Mouse (Mus musculus) midbrain, postnatal 0 days (tissue): ENCODE results near the gene Unc13d. TPM values are rescaled to one million over a fixed set of nuclear protein-coding genes. Genes with fewer than 3 reads are reported as not detected.
A peak's percentile ranks its signal among the peaks of the same experiment; 100 is the strongest.

Source experiments
- ATAC-seq: fragments of 200-750 bp; cut with Nextera tagmentation; 2 replicates; pipeline ENCODE4 v1.8.0; 2017; ENCODE audit warnings: moderate number of reproducible peaks, mild to moderate bottlenecking, moderate TSS enrichment, moderate library complexity; ENCODE audit not compliant: low FRiP score
- DNase-seq: peaks from one replicate; pipeline ENCODE4 v3.0.0-alpha.2; 2015; ENCODE audit warnings: low spot score
- H3K27ac ChIP-seq: fragments of 300-500 bp; sonication (generic); 2 replicates; pipeline ENCODE4 v1.5.1; 2014; ENCODE audit warnings: low read depth, mild to moderate bottlenecking, low read length, mixed read lengths
- H3K27me3 ChIP-seq: fragments of 300-500 bp; sonication (generic); 2 replicates; pipeline ENCODE4 v1.6.1; 2014; ENCODE audit warnings: low read length, control low read depth, mixed read lengths; ENCODE audit not compliant: insufficient read depth
- H3K36me3 ChIP-seq: fragments of 300-500 bp; sonication (generic); 2 replicates; pipeline ENCODE4 v1.6.1; 2014; ENCODE audit warnings: low read length, control low read depth, mixed read lengths; ENCODE audit not compliant: insufficient read depth
- H3K4me1 ChIP-seq: fragments of 300-500 bp; sonication (generic); 2 replicates; pipeline ENCODE4 v1.6.1; 2014; ENCODE audit warnings: mild to moderate bottlenecking, control low read depth, antibody characterized with exemption, low read length, mixed read lengths; ENCODE audit not compliant: insufficient read depth
- H3K4me2 ChIP-seq: fragments of 300-500 bp; sonication (generic); 2 replicates; pipeline ENCODE4 v1.6.1; 2014; ENCODE audit warnings: low read depth, mild to moderate bottlenecking, low read length, mixed read lengths; ENCODE audit not compliant: poor library complexity, severe bottlenecking
- H3K4me3 ChIP-seq: fragments of 300-500 bp; sonication (generic); 2 replicates; pipeline ENCODE4 v1.5.1; 2014; ENCODE audit warnings: low read depth, mild to moderate bottlenecking, low read length, moderate library complexity
- H3K9ac ChIP-seq: fragments of 300-500 bp; sonication (generic); replicated peaks from 2 replicates; pipeline ENCODE4 v1.6.1; 2014; ENCODE audit warnings: mild to moderate bottlenecking, low read length, moderate library complexity, mixed read lengths; ENCODE audit not compliant: poor library complexity, severe bottlenecking
- H3K9me3 ChIP-seq: fragments of 300-500 bp; sonication (generic); 2 replicates; pipeline ENCODE4 v1.6.1; 2016; ENCODE audit warnings: low read length, control low read depth
- CTCF ChIP-seq: IDR thresholded peaks from 2 replicates; pipeline ENCODE4 v1.5.1; 2016; ENCODE audit warnings: antibody characterized with exemption, mild to moderate bottlenecking
- WGBS: fragments of 180-500 bp; shearing (Covaris S2); extraction: QIAGEN DNeasy Blood & Tissue Kit; methylation state at CpG from one replicate; pipeline ENCODE4 v1.1.7; 2014; 5-methylcytosine and 5-hydroxymethylcytosine counted together
- polyA plus RNA-seq: library from polyadenylated mRNA; unstranded; fragments of >200 nt; fragmentation: Nextera tagmentation; extraction: Ambion mirVana; gene quantifications from 2 replicates; pipeline ENCODE4 v1.2.1, GENCODE M21; 2015
- total RNA-seq: library from RNA; depleted of rRNA; stranded (reverse); fragments of >200 nt; gene quantifications from 2 replicates; pipeline ENCODE4 v1.2.3, GENCODE M21; 2014

The Unc13d gene
- total and polyA plus RNA-seq, 2 experiments from 2014 or later = 0.22 to 0.77 TPM

GRCm38 (mm10) chr11:116040593-116040992 lies 37.2 kb downstream of the Unc13d start:
- H3K4me2 ChIP-seq = no peak overlapping the region
- no peak overlapping the region for H3K27ac ChIP-seq
- no peak overlapping the region for H3K4me3 ChIP-seq
- no peak for DNase-seq
- WGBS = 92% methylated on average over 6 of the region's 6 CpGs
- no peak for ATAC-seq
- no peak overlapping the region for H3K9ac ChIP-seq
- H3K9me3 ChIP-seq = no peaks in the 10 kb centered on the region
- no peaks in the 10 kb centered on the region for H3K4me1 ChIP-seq
- peaks cover 7% of the 10 kb centered on the region; the same call in 1 of the 2 replicates for H3K36me3 ChIP-seq
- no peaks in the 10 kb centered on the region for H3K27me3 ChIP-seq
- TF ChIP-seq CTCF = no peak

- Histone ChIP-seq H3K27ac (no peak overlapping the region), H3K9me3 (no peaks in the 10 kb centered on the region), H3K4me3 (no peak overlapping the region), H3K9ac (no peak overlapping the region), H3K4me1 (no peaks in the 10 kb centered on the region), H3K27me3 (no peaks in the 10 kb centered on the region), H3K4me2 (no peak overlapping the region), H3K36me3 (0 out of 2 replicates have a peak, but pooled peaks cover 3% of the 10 kb centered on the region)
- no peak for TF ChIP-seq CTCF
- ATAC-seq (no peak), DNase-seq (no peak)
- WGBS = 83% methylated on average over 9 of the region's 9 CpGs
Measured at GRCm38 (mm10) chr11:116037826-116038225, 39.9 kb downstream of the Unc13d start.

- Histone ChIP-seq H3K4me3 (no peak overlapping the region), H3K27ac (no peak overlapping the region), H3K9me3 (no peaks in the 10 kb centered on the region), H3K36me3 (0 out of 2 replicates have a peak, but pooled peaks cover 3% of the 10 kb centered on the region), H3K9ac (no peak overlapping the region), H3K4me1 (peaks cover 2% of the 10 kb centered on the region; the same call in 1 of the 2 replicates), H3K27me3 (no peaks in the 10 kb centered on the region), H3K4me2 (no peak overlapping the region)
- no peak for DNase-seq
- WGBS = 93% methylated on average over 3 of the region's 3 CpGs
- ATAC-seq = no peak
- no peak for TF ChIP-seq CTCF
Measured at GRCm38 (mm10) chr11:116036671-116037070, 41.1 kb downstream of the Unc13d start.

GRCm38 (mm10) chr11:116034584-116034983 lies 43.2 kb downstream of the Unc13d start:
- 90% methylated on average over 6 of the region's 6 CpGs for WGBS
- no peak for TF ChIP-seq CTCF
- no peak overlapping the region for H3K9ac ChIP-seq
- no peak for ATAC-seq
- no peak for DNase-seq
- H3K4me3 ChIP-seq = no peak overlapping the region
- H3K27ac ChIP-seq = no peak overlapping the region
- no peaks in the 10 kb centered on the region for H3K27me3 ChIP-seq
- H3K9me3 ChIP-seq = no peaks in the 10 kb centered on the region
- H3K36me3 ChIP-seq = no peaks in the 10 kb centered on the region
- H3K4me1 ChIP-seq = peaks cover 8% of the 10 kb centered on the region; the same call in 1 of the 2 replicates
- no peak overlapping the region for H3K4me2 ChIP-seq

- WGBS = 25% methylated on average over 14 of the region's 14 CpGs
- H3K9me3 ChIP-seq = no peaks in the 10 kb centered on the region
- H3K4me1 ChIP-seq = peaks cover 8% of the 10 kb centered on the region; the same call in 1 of the 2 replicates
- TF ChIP-seq CTCF = no peak
- ATAC-seq (peak; percentile 50; the same call in 1 of the 2 replicates), DNase-seq (no peak)
- H3K4me2 ChIP-seq = peak overlapping the region; percentile 62
- peak overlapping the region; percentile 81 for H3K9ac ChIP-seq
- no peaks in the 10 kb centered on the region for H3K27me3 ChIP-seq
- H3K27ac ChIP-seq = peak overlapping the region; percentile 94
- H3K36me3 ChIP-seq = no peaks in the 10 kb centered on the region
- H3K4me3 ChIP-seq = peak overlapping the region; percentile 44
Measured at GRCm38 (mm10) chr11:116030898-116031845, 46.6 kb downstream of the Unc13d start.
